Mouse (Mus musculus) heart, adult 2 months (tissue): ENCODE data around the gene Hsd17b1.
A peak's percentile ranks its signal among the peaks of the same experiment; 100 is the strongest.

Source experiments
- CTCF ChIP-seq: fragments of 200-600 bp; IDR thresholded peaks from 2 replicates; pipeline ENCODE4 v1.8.1; 2022; ENCODE audit warnings: antibody characterized with exemption, mild to moderate bottlenecking, moderate library complexity
- EP300 ChIP-seq: fragments of 200-500 bp; IDR thresholded peaks from 2 replicates; pipeline ENCODE4 v1.6.1; 2011; ENCODE audit warnings: low read depth, low read length, control low read depth; ENCODE audit not compliant: insufficient read depth
- POLR2A ChIP-seq: fragments of 200-500 bp; IDR thresholded peaks from 2 replicates; pipeline ENCODE4 v1.6.1; 2011; ENCODE audit warnings: mild to moderate bottlenecking, low read depth, low read length, control low read depth; ENCODE audit not compliant: insufficient read depth

- TF ChIP-seq CTCF (no peak), POLR2A (peak; percentile 85), EP300 (peak; percentile 83)
Measured at GRCm38 (mm10) chr11:101069391-101070188, 8.6 kb upstream of the Hsd17b1 start, which contains the start of gene Naglu.
